Mouse (Mus musculus): ENCODE measurements at regions not wholly inside any gene's neighbourhood (a gene's known extent, or its start where the extent isn't known, plus 50 kb on each side); places are given as distances from the start of the nearest gene placed in this dataset.
A peak's percentile ranks its signal among the peaks of the same experiment; 100 is the strongest.

- H3K27me3 ChIP-seq (ENCODE audit: control insufficient read depth, insufficient read depth, low read length): no peaks in the 10 kb centered on the region
- 81% methylated on average over 2 of the region's 2 CpGs for WGBS
- no peak overlapping the region for H3K27ac ChIP-seq (ENCODE audit: low read depth)
- no peak overlapping the region for H3K4me3 ChIP-seq (ENCODE audit: low read depth, low read length)
- no peaks in the 10 kb centered on the region for H3K9me3 ChIP-seq (replicated peaks; ENCODE audit: control insufficient read depth, low read length)
- TF ChIP-seq EP300 (IDR thresholded peaks at IDR 0.05; ENCODE audit: low read depth): no peak
- TF ChIP-seq CTCF (IDR thresholded peaks at IDR 0.05; ENCODE audit: low read depth): no peak
- no peak for ATAC-seq (ENCODE audit: insufficient read depth, low read depth)
- no peak overlapping the region for H3K9ac ChIP-seq (replicated peaks; ENCODE audit: low read depth, low read length)
- no peaks in the 10 kb centered on the region for H3K36me3 ChIP-seq (replicated peaks; ENCODE audit: control insufficient read depth, insufficient read depth, low read length)
- H3K4me2 ChIP-seq (ENCODE audit: low read depth, low read length): no peak overlapping the region
- no peak for DNase-seq (ENCODE audit: low spot score)
- H3K4me1 ChIP-seq (ENCODE audit: control insufficient read depth, insufficient read depth): no peaks in the 10 kb centered on the region
Observed at GRCm38 (mm10) chr2:92830134-92830533, 84.8 kb upstream of the Syt13 start.

DNA sequence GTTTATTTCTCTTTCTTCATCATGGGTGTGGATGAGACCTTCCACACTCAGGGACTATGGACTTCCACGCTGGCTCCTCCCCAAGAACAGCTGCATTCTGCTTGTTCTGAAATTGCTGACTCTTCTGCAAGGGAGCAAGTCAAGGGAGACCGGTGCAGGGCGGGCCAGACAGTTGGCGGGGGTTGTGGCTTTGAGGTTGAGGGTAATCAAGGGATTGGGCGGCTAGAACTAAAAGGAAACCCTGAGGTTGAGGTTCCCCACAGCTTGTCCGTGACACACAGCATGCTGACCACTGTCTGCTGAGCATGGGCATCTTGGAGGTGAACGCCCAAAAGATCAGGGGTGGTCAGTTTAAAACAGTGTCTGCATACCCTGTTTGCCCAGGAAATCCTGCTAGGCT, 83.1 kb upstream of the Syt13 start:
- TF ChIP-seq CTCF (IDR thresholded peaks at IDR 0.05; ENCODE audit: low read depth) (no peak), EP300 (IDR thresholded peaks at IDR 0.05; ENCODE audit: low read depth) (no peak)
- no peak for ATAC-seq (ENCODE audit: insufficient read depth, low read depth)
- Histone ChIP-seq H3K4me1 (ENCODE audit: control insufficient read depth, insufficient read depth) (no peaks in the 10 kb centered on the region), H3K4me3 (ENCODE audit: low read depth, low read length) (no peak overlapping the region), H3K9me3 (replicated peaks; ENCODE audit: control insufficient read depth, low read length) (no peaks in the 10 kb centered on the region), H3K9ac (replicated peaks; ENCODE audit: low read depth, low read length) (no peak overlapping the region), H3K36me3 (replicated peaks; ENCODE audit: control insufficient read depth, insufficient read depth, low read length) (no peaks in the 10 kb centered on the region), H3K27me3 (ENCODE audit: control insufficient read depth, insufficient read depth, low read length) (no peaks in the 10 kb centered on the region), H3K4me2 (ENCODE audit: low read depth, low read length) (no peak overlapping the region), H3K27ac (ENCODE audit: low read depth) (no peak overlapping the region)
- DNase-seq (ENCODE audit: low spot score): no peak
- WGBS: 67% methylated on average over 7 of the region's 7 CpGs

- 77% methylated on average over 4 of the region's 4 CpGs for WGBS
- no peak for DNase-seq (ENCODE audit: low spot score)
- no peak overlapping the region for H3K4me3 ChIP-seq (ENCODE audit: low read depth, low read length)
Observed at GRCm38 (mm10) chr2:92836203-92836602, 78.7 kb upstream of the Syt13 start.

GRCm38 (mm10) chr2:92838012-92838411, 76.9 kb upstream of the Syt13 start:
- H3K4me2 ChIP-seq (ENCODE audit: low read depth, low read length): no peak overlapping the region
- H3K9me3 ChIP-seq (replicated peaks; ENCODE audit: control insufficient read depth, low read length): no peaks in the 10 kb centered on the region
- H3K9ac ChIP-seq (replicated peaks; ENCODE audit: low read depth, low read length): no peak overlapping the region
- no peaks in the 10 kb centered on the region for H3K4me1 ChIP-seq (ENCODE audit: control insufficient read depth, insufficient read depth)
- H3K27ac ChIP-seq (ENCODE audit: low read depth): no peak overlapping the region
- H3K4me3 ChIP-seq (ENCODE audit: low read depth, low read length): no peak overlapping the region
- WGBS: 84% methylated on average over 5 of the region's 5 CpGs
- H3K27me3 ChIP-seq (ENCODE audit: control insufficient read depth, insufficient read depth, low read length): no peaks in the 10 kb centered on the region
- H3K36me3 ChIP-seq (replicated peaks; ENCODE audit: control insufficient read depth, insufficient read depth, low read length): no peaks in the 10 kb centered on the region
- DNase-seq (ENCODE audit: low spot score) (no peak), ATAC-seq (ENCODE audit: insufficient read depth, low read depth) (no peak)
- no peak for TF ChIP-seq EP300 (IDR thresholded peaks at IDR 0.05; ENCODE audit: low read depth)
- TF ChIP-seq CTCF (IDR thresholded peaks at IDR 0.05; ENCODE audit: low read depth): no peak

More at GRCm38 (mm10) chr2:92836203-92836602, 78.7 kb upstream of the Syt13 start:
- no peaks in the 10 kb centered on the region for H3K9me3 ChIP-seq (replicated peaks; ENCODE audit: control insufficient read depth, low read length)
- H3K9ac ChIP-seq (replicated peaks; ENCODE audit: low read depth, low read length): no peak overlapping the region
- H3K27ac ChIP-seq (ENCODE audit: low read depth): no peak overlapping the region
- ATAC-seq (ENCODE audit: insufficient read depth, low read depth): no peak
- H3K4me1 ChIP-seq (ENCODE audit: control insufficient read depth, insufficient read depth): no peaks in the 10 kb centered on the region
- TF ChIP-seq EP300 (IDR thresholded peaks at IDR 0.05; ENCODE audit: low read depth) (no peak), CTCF (IDR thresholded peaks at IDR 0.05; ENCODE audit: low read depth) (no peak)
- no peak overlapping the region for H3K4me2 ChIP-seq (ENCODE audit: low read depth, low read length)
- H3K36me3 ChIP-seq (replicated peaks; ENCODE audit: control insufficient read depth, insufficient read depth, low read length): no peaks in the 10 kb centered on the region
- H3K27me3 ChIP-seq (ENCODE audit: control insufficient read depth, insufficient read depth, low read length): no peaks in the 10 kb centered on the region

DNA sequence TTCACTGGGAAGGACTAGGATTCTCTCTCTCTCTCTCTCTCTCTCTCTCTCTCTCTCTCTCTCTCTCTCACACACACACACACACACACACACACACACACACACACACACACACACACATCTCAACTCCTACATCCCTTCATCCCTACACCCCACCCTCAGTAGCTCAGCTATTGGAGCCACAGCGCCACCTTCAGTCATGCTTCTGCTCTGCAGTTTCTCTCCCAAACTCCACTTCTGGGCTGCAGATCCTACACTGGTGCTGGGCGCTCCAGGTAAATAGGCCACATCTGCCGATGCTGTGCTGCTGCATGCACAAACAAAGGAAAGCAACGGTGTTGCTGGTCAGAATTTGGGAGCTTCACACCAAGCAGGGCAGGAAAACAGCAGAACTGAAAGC, 74.9 kb upstream of the Syt13 start:
- 20% methylated on average over 4 of the region's 4 CpGs for WGBS
- Histone ChIP-seq H3K36me3 (replicated peaks; ENCODE audit: control insufficient read depth, insufficient read depth, low read length) (no peaks in the 10 kb centered on the region), H3K27ac (ENCODE audit: low read depth) (no peak overlapping the region), H3K4me3 (ENCODE audit: low read depth, low read length) (no peak overlapping the region), H3K27me3 (ENCODE audit: control insufficient read depth, insufficient read depth, low read length) (no peaks in the 10 kb centered on the region), H3K9me3 (replicated peaks; ENCODE audit: control insufficient read depth, low read length) (no peaks in the 10 kb centered on the region), H3K4me1 (ENCODE audit: control insufficient read depth, insufficient read depth) (no peaks in the 10 kb centered on the region), H3K9ac (replicated peaks; ENCODE audit: low read depth, low read length) (no peak overlapping the region), H3K4me2 (ENCODE audit: low read depth, low read length) (no peak overlapping the region)
- no peak for ATAC-seq (ENCODE audit: insufficient read depth, low read depth)
- TF ChIP-seq CTCF (IDR thresholded peaks at IDR 0.05; ENCODE audit: low read depth) (peak; percentile 60), EP300 (IDR thresholded peaks at IDR 0.05; ENCODE audit: low read depth) (no peak)
- DNase-seq (ENCODE audit: low spot score): no peak

GRCm38 (mm10) chr2:92841626-92842025, 73.3 kb upstream of the Syt13 start:
- no peak overlapping the region for H3K27ac ChIP-seq (ENCODE audit: low read depth)

More at GRCm38 (mm10) chr2:92841626-92842025, 73.3 kb upstream of the Syt13 start:
- no peak for DNase-seq (ENCODE audit: low spot score)
- Histone ChIP-seq H3K27me3 (ENCODE audit: control insufficient read depth, insufficient read depth, low read length) (no peaks in the 10 kb centered on the region), H3K36me3 (replicated peaks; ENCODE audit: control insufficient read depth, insufficient read depth, low read length) (no peaks in the 10 kb centered on the region), H3K4me1 (ENCODE audit: control insufficient read depth, insufficient read depth) (no peaks in the 10 kb centered on the region), H3K4me2 (ENCODE audit: low read depth, low read length) (no peak overlapping the region), H3K9me3 (replicated peaks; ENCODE audit: control insufficient read depth, low read length) (no peaks in the 10 kb centered on the region), H3K9ac (replicated peaks; ENCODE audit: low read depth, low read length) (no peak overlapping the region), H3K4me3 (ENCODE audit: low read depth, low read length) (no peak overlapping the region)
- TF ChIP-seq EP300 (IDR thresholded peaks at IDR 0.05; ENCODE audit: low read depth): no peak
- 40% methylated on average over 3 of the region's 3 CpGs for WGBS
- ATAC-seq (ENCODE audit: insufficient read depth, low read depth): no peak
